Mouse (Mus musculus): ENCODE measurements around the gene Epb41l3. TPM values are rescaled to one million over a fixed set of nuclear protein-coding genes. Genes with fewer than 3 reads are reported as not detected.

The Epb41l3 gene
- polyA plus RNA-seq, 1 experiment from 2014 or later, result 115 TPM

DNA sequence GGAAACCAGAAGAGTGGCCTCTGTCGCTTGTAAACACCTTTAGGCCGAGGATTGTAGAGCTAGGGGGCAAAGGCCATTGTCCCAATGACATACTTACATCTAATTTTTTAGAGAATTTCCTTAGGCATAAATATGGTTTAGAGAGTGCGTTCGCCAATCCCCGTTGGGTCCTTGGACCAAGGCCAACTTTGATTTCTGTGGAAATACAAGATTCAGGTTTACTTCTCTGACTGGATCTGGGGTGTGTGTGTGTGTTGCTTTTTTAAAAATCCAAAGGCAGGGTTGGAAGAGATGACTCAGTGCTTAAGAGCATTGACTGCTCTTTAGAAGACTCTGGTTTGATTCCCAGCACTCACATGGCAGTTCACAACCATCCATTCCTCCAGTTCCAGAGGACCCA lies 83.2 kb downstream of the Epb41l3 start:
- H3K4me1 ChIP-seq (ENCODE audit: control insufficient read depth, insufficient read depth, low read depth, low read length), result peaks cover 6% of the 10 kb centered on the region; the same call in 1 of the 2 replicates
- H3K9me3 ChIP-seq (ENCODE audit: control insufficient read depth, low read length), result no peaks in the 10 kb centered on the region
- H3K9ac ChIP-seq (ENCODE audit: low read depth, low read length), result no peak overlapping the region
- WGBS, result 69% methylated on average over 5 of the region's 5 CpGs
- no peaks in the 10 kb centered on the region for H3K36me3 ChIP-seq (ENCODE audit: control insufficient read depth, insufficient read depth, low read length)
- no peak overlapping the region for H3K4me3 ChIP-seq (ENCODE audit: low read length)
- peak overlapping the region; percentile 89 for H3K4me2 ChIP-seq (ENCODE audit: low read length)
- H3K27ac ChIP-seq (ENCODE audit: low read depth, low read length), result no peak overlapping the region
- no peaks in the 10 kb centered on the region for H3K27me3 ChIP-seq (replicated peaks; ENCODE audit: control insufficient read depth, insufficient read depth, low read length)
- no peak for ATAC-seq

DNA sequence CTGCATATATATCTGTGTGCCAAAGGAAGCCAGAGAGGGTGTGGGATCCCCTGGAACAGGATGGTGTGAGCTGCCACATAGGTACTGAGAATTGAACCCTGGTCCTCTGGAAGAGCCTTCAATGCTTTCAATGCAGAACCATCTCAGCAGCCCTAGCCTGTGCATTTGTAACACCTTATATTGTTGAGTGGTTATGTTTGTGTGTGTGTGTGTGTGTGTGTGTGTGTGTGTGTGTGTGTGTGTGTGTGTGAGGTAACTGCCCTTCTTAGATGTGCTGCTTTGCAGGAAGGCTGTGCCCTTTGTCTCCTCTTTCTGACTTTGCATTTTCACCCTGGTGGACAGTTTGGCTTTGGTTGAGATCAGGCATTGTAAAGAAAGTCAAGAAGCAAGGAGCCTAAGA lies 87.2 kb downstream of the Epb41l3 start:
- no peak for ATAC-seq

DNA sequence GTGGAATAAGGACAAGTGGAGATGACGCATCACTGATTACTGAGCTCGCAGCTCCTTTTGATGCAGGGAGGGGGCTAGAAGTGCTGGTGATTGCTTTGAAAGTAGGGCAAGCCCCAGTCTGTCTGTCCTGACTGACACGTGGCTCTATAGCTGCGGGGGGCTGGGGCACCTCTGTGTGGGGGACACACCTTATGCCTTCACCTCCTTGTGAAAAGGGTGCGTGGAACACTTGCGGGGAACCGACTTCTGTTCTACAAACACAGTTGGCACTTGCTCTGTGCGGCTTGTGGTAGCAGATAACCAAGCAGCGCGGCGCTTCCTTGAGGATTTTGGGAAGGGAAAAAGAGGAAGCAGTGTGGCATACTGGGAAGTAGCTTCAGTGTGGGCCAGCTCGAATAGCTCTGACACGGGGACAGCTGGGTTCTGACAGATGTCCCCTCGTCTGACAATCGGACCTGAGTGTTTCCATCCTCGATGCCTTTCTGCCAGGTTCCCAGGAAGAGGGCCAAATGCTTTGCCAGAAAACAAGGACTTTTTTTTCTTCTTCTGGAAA lies 101.5 kb downstream of the Epb41l3 start:
- peak; percentile 25; the same call in 1 of the 2 replicates for ATAC-seq
- no peaks in the 10 kb centered on the region for H3K27me3 ChIP-seq (replicated peaks; ENCODE audit: control insufficient read depth, insufficient read depth, low read length)
- H3K4me1 ChIP-seq (ENCODE audit: control insufficient read depth, insufficient read depth, low read depth, low read length), result peaks cover 18% of the 10 kb centered on the region
- H3K27ac ChIP-seq (ENCODE audit: low read depth, low read length), result no peak overlapping the region; the same call in 1 of the 2 replicates
- no peak overlapping the region for H3K4me3 ChIP-seq (ENCODE audit: low read length)
- no peak overlapping the region for H3K9ac ChIP-seq (ENCODE audit: low read depth, low read length)
- no peaks in the 10 kb centered on the region for H3K9me3 ChIP-seq (ENCODE audit: control insufficient read depth, low read length)
- no peak overlapping the region for H3K4me2 ChIP-seq (ENCODE audit: low read length)
- no peaks in the 10 kb centered on the region for H3K36me3 ChIP-seq (ENCODE audit: control insufficient read depth, insufficient read depth, low read length)
- WGBS, result 61% methylated on average over 16 of the region's 16 CpGs

More for the DNA sequence above, 87.2 kb downstream of the Epb41l3 start:
- Histone ChIP-seq H3K4me2 (ENCODE audit: low read length) (no peak overlapping the region), H3K36me3 (ENCODE audit: control insufficient read depth, insufficient read depth, low read length) (no peaks in the 10 kb centered on the region), H3K27ac (ENCODE audit: low read depth, low read length) (no peak overlapping the region), H3K4me3 (ENCODE audit: low read length) (no peak overlapping the region), H3K4me1 (ENCODE audit: control insufficient read depth, insufficient read depth, low read depth, low read length) (peaks cover 6% of the 10 kb centered on the region; the same call in 1 of the 2 replicates), H3K27me3 (replicated peaks; ENCODE audit: control insufficient read depth, insufficient read depth, low read length) (no peaks in the 10 kb centered on the region), H3K9me3 (ENCODE audit: control insufficient read depth, low read length) (no peaks in the 10 kb centered on the region), H3K9ac (ENCODE audit: low read depth, low read length) (no peak overlapping the region)

DNA sequence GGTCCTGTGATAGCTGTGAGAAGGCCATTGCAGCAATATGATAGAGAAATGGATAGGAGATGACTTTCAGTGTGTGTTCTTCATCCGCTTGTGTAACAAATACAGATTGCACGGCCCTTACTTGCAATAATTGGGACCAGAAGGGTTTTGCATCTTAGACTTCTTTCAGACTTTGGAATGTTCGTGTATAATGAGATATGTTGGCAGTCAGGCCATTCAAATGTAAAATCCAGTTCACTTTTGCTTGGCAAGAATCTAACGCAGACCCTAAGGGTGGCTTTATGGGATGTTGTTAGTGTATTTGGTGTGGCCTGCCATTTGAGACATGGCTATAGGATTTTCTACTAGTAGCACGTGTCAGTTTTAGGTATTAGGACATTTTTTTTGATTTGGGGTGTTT lies 102.5 kb downstream of the Epb41l3 start:
- Histone ChIP-seq H3K9me3 (ENCODE audit: control insufficient read depth, low read length) (no peaks in the 10 kb centered on the region), H3K4me2 (ENCODE audit: low read length) (no peak overlapping the region), H3K4me3 (ENCODE audit: low read length) (no peak overlapping the region), H3K4me1 (ENCODE audit: control insufficient read depth, insufficient read depth, low read depth, low read length) (peaks cover 22% of the 10 kb centered on the region), H3K36me3 (ENCODE audit: control insufficient read depth, insufficient read depth, low read length) (no peaks in the 10 kb centered on the region), H3K27ac (ENCODE audit: low read depth, low read length) (no peak overlapping the region), H3K27me3 (replicated peaks; ENCODE audit: control insufficient read depth, insufficient read depth, low read length) (no peaks in the 10 kb centered on the region), H3K9ac (ENCODE audit: low read depth, low read length) (no peak overlapping the region)
- WGBS, result 77% methylated on average over 5 of the region's 5 CpGs
- ATAC-seq, result no peak

DNA sequence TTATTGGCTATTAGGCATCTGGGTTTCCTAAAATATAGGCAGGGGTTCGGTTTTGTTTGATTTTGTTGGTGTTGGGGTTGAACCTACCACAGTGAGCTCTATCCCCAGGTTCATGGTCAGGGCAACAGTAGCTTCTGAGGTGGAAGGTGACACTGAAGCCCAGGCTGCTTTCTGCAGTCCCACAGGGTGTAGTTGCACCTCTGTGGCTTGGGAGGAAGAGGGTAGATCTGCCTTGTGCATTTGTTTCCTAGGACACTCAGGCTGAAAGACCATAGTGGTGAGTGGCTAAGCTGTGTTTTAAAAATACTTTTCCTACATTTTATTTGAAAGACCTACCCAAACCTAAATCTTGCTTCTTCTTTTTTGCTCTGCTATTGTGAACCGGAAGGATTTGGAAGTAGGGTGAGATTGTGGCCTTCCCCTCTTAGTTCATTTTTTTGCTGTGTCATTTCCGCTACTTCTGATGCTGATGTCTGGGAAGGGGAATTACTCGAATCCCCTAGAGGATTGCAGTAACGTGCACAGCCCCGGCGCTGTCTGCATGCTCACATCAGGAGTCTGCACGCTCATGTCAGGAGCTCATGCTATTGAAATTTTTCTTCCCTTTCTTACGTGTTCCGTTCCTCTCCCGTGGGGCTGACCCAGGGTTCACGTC lies 105.5 kb downstream of the Epb41l3 start:
- Histone ChIP-seq H3K9ac (ENCODE audit: low read depth, low read length) (peak overlapping the region; percentile 41; the same call in 1 of the 2 replicates), H3K27ac (ENCODE audit: low read depth, low read length) (peak overlapping the region; percentile 59), H3K36me3 (ENCODE audit: control insufficient read depth, insufficient read depth, low read length) (no peaks in the 10 kb centered on the region), H3K4me3 (ENCODE audit: low read length) (no peak overlapping the region), H3K9me3 (ENCODE audit: control insufficient read depth, low read length) (no peaks in the 10 kb centered on the region), H3K27me3 (replicated peaks; ENCODE audit: control insufficient read depth, insufficient read depth, low read length) (no peaks in the 10 kb centered on the region), H3K4me1 (ENCODE audit: control insufficient read depth, insufficient read depth, low read depth, low read length) (peaks cover 22% of the 10 kb centered on the region), H3K4me2 (ENCODE audit: low read length) (peak overlapping the region; percentile 46)
- 17% methylated on average over 12 of the region's 12 CpGs for WGBS
- peak; percentile 72 for ATAC-seq

DNA sequence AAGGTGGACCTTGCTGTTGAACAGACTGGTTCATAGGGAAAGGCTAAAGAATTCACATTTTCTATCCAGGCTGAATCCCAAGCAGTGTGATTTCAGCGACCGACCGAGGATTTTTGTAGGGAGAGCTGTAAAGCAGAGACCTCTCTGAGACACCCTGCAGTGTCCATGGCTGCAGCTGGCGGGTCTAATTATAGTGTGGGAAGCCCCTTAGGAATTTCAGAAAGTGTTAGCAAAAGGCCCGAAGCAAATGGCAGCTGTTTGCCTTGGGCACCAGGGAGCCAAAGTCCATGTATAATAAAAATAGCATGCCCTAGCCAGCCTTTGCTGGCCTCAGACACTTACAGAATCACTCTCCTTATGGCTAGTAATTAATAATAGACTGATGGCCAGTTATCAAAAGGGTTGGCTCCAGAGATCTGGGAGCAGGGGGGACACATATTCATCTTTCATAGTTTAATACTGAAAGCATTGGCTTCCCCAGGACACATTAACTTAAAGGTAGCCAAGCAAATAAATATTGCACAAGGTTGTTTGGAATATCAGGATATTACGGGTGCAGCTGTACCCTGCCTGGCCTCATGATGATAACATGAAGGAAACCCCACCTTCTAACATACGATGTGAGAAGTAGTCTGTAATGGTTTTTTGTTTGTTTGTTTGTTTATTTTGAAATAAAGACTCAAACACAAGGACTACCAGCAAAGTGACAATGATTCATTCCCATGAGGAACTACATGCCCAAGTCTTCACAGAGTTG lies 106.3 kb downstream of the Epb41l3 start:
- Histone ChIP-seq H3K4me1 (ENCODE audit: control insufficient read depth, insufficient read depth, low read depth, low read length) (peaks cover 22% of the 10 kb centered on the region), H3K4me2 (ENCODE audit: low read length) (peak overlapping the region; percentile 46), H3K36me3 (ENCODE audit: control insufficient read depth, insufficient read depth, low read length) (no peaks in the 10 kb centered on the region), H3K4me3 (ENCODE audit: low read length) (no peak overlapping the region), H3K27ac (ENCODE audit: low read depth, low read length) (peak overlapping the region; percentile 59), H3K27me3 (replicated peaks; ENCODE audit: control insufficient read depth, insufficient read depth, low read length) (no peaks in the 10 kb centered on the region), H3K9me3 (ENCODE audit: control insufficient read depth, low read length) (no peaks in the 10 kb centered on the region), H3K9ac (ENCODE audit: low read depth, low read length) (peak overlapping the region; percentile 41; the same call in 1 of the 2 replicates)
- peak; percentile 44 for ATAC-seq
- WGBS, result 20% methylated on average over 7 of the region's 7 CpGs

DNA sequence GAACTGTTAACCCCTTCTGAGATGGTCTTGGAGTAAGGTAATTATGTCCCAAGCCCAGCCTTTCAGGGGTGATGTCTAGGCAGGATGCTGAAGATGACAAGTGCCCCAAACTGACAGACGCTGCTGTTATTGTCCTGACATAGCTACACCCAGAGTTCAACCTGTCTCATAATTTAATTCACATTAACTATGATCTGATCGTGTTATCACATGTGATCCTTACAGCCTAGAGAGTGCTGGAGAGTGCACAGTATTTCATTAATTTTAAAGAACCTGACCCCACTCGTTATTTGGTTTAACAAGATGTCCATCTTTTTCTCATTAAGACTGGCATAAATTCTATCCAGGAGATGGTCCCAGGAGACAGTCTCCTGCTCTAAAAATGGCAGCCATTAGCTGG lies 112.3 kb downstream of the Epb41l3 start:
- H3K4me1 ChIP-seq (ENCODE audit: control insufficient read depth, insufficient read depth, low read depth, low read length), result peaks cover 2% of the 10 kb centered on the region; the same call in 1 of the 2 replicates
- no peaks in the 10 kb centered on the region for H3K36me3 ChIP-seq (ENCODE audit: control insufficient read depth, insufficient read depth, low read length)
- no peak overlapping the region for H3K4me2 ChIP-seq (ENCODE audit: low read length)
- ATAC-seq, result no peak
- no peaks in the 10 kb centered on the region for H3K27me3 ChIP-seq (replicated peaks; ENCODE audit: control insufficient read depth, insufficient read depth, low read length)
- no peak overlapping the region for H3K9ac ChIP-seq (ENCODE audit: low read depth, low read length)
- H3K27ac ChIP-seq (ENCODE audit: low read depth, low read length), result no peak overlapping the region
- 62% methylated on average over 3 of the region's 3 CpGs for WGBS
- H3K9me3 ChIP-seq (ENCODE audit: control insufficient read depth, low read length), result no peaks in the 10 kb centered on the region
- H3K4me3 ChIP-seq (ENCODE audit: low read length), result no peak overlapping the region

DNA sequence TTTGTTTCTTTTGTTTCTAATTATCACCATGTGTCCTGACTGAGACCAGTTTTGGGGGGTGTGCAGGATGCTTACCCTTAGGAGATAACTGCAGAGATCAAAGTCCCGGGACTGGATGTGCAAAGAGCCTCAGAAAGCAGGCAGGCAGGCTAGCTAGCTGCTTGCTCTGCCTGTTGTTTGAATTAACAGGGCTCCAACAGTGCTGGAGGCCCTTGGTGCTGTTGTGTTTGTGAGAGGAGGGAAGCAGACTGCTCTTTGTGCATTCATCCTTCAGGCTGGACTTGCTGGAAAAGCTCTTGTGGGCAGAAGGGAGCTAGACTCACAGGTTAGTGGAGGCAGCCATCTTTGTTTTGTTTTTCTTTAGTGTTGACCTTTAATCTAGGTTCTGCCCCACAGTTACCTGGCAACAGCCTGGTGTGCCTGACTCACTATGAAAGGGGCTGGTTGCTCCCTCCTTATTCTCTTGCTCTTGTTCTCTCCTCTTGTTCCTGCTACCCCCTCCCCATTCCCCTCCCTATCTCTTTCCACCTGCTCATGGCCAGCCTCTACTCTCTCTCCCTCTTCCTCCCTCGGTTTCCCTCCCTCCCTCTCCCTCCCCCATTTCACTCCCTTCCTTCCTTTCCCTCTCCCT lies 117.5 kb downstream of the Epb41l3 start:
- H3K4me2 ChIP-seq (ENCODE audit: low read length), result no peak overlapping the region
- no peaks in the 10 kb centered on the region for H3K9me3 ChIP-seq (ENCODE audit: control insufficient read depth, low read length)
- H3K4me1 ChIP-seq (ENCODE audit: control insufficient read depth, insufficient read depth, low read depth, low read length), result peaks cover 8% of the 10 kb centered on the region
- no peaks in the 10 kb centered on the region for H3K27me3 ChIP-seq (replicated peaks; ENCODE audit: control insufficient read depth, insufficient read depth, low read length)
- no peak overlapping the region for H3K4me3 ChIP-seq (ENCODE audit: low read length)
- H3K36me3 ChIP-seq (ENCODE audit: control insufficient read depth, insufficient read depth, low read length), result no peaks in the 10 kb centered on the region
- H3K9ac ChIP-seq (ENCODE audit: low read depth, low read length), result no peak overlapping the region
- peak overlapping the region; percentile 4; the same call in 1 of the 2 replicates for H3K27ac ChIP-seq (ENCODE audit: low read depth, low read length)
- ATAC-seq, result no peak
- WGBS, result 10% methylated on average over 2 of the region's 2 CpGs

DNA sequence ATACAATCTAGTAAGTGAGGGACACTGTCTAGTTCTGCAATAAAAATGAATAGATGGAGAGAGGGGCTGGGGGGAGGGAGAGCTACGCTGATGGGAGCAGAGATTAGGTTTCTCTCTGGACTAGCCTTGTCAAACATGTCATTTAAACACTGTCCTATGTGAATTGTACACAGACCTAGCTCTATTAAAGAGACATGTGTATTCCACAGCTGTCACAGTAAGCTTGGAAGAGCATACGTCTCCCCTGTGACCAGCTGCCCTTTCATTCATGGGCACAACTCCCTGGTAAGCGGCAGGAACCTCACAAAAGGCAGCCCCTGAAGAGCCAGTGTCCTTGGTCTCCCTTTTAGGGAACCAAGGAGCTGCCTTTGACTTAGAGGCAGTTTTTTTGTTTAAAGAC lies 119.1 kb downstream of the Epb41l3 start:
- WGBS, result 17% methylated on average over 3 of the region's 3 CpGs
- ATAC-seq, result no peak
- Histone ChIP-seq H3K4me1 (ENCODE audit: control insufficient read depth, insufficient read depth, low read depth, low read length) (peaks cover 8% of the 10 kb centered on the region), H3K4me3 (ENCODE audit: low read length) (no peak overlapping the region), H3K27ac (ENCODE audit: low read depth, low read length) (no peak overlapping the region), H3K4me2 (ENCODE audit: low read length) (no peak overlapping the region), H3K9ac (ENCODE audit: low read depth, low read length) (no peak overlapping the region), H3K9me3 (ENCODE audit: control insufficient read depth, low read length) (no peaks in the 10 kb centered on the region), H3K27me3 (replicated peaks; ENCODE audit: control insufficient read depth, insufficient read depth, low read length) (no peaks in the 10 kb centered on the region), H3K36me3 (ENCODE audit: control insufficient read depth, insufficient read depth, low read length) (no peaks in the 10 kb centered on the region)

Measured in hindbrain, embryonic 16.5 days (tissue).